Mouse (Mus musculus) forebrain, embryonic 13.5 days (tissue): Measurements from ENCODE around the gene Timm13. TPM values are rescaled to one million over a fixed set of nuclear protein-coding genes. Genes with fewer than 3 reads are reported as not detected.
A peak's percentile ranks its signal among the peaks of the same experiment; 100 is the strongest.

Experiments
- ATAC-seq: fragments of 200-750 bp; cut with Nextera tagmentation; 2 replicates; pipeline ENCODE4 v1.8.0; 2017
- H3K27ac ChIP-seq: fragments of 300-500 bp; sonication (generic); 2 replicates; pipeline ENCODE4 v1.5.1; 2015; ENCODE audit warnings: inconsistent platforms, mild to moderate bottlenecking, moderate library complexity
- H3K27me3 ChIP-seq: fragments of 300-500 bp; sonication (generic); 2 replicates; pipeline ENCODE4 v1.6.1; 2015; ENCODE audit warnings: mild to moderate bottlenecking, inconsistent platforms
- H3K36me3 ChIP-seq: fragments of 300-500 bp; sonication (generic); 2 replicates; pipeline ENCODE4 v1.6.1; 2015; ENCODE audit warnings: mild to moderate bottlenecking, inconsistent platforms; ENCODE audit not compliant: poor library complexity, severe bottlenecking
- H3K4me1 ChIP-seq: fragments of 300-500 bp; sonication (generic); 2 replicates; pipeline ENCODE4 v1.6.1; 2015; ENCODE audit warnings: inconsistent platforms
- H3K4me2 ChIP-seq: fragments of 300-500 bp; sonication (generic); 2 replicates; pipeline ENCODE4 v1.6.1; 2015; ENCODE audit warnings: inconsistent platforms, mild to moderate bottlenecking, moderate library complexity
- H3K4me3 ChIP-seq: fragments of 300-500 bp; sonication (generic); 2 replicates; pipeline ENCODE4 v1.5.1; 2015; ENCODE audit warnings: mild to moderate bottlenecking, inconsistent platforms
- H3K9ac ChIP-seq: fragments of 300-500 bp; sonication (generic); 2 replicates; pipeline ENCODE4 v1.6.1; 2015; ENCODE audit warnings: mild to moderate bottlenecking, inconsistent platforms
- H3K9me3 ChIP-seq: fragments of 300-500 bp; sonication (generic); replicated peaks from 2 replicates; pipeline ENCODE4 v1.6.1; 2016; ENCODE audit warnings: inconsistent platforms
- WGBS: fragments of 180-500 bp; shearing (Covaris S2); methylation state at CpG from one replicate; pipeline ENCODE4 v1.1.7; 2015; 5-methylcytosine and 5-hydroxymethylcytosine counted together
- polyA plus RNA-seq: library from polyadenylated mRNA; unstranded; fragments of >200 nt; fragmentation: Nextera tagmentation; extraction: Ambion mirVana; gene quantifications from 2 replicates; pipeline ENCODE4 v1.2.1, GENCODE M21; 2015

The Timm13 gene
- polyA plus RNA-seq, 1 experiment from 2014 or later: 364 TPM

DNA sequence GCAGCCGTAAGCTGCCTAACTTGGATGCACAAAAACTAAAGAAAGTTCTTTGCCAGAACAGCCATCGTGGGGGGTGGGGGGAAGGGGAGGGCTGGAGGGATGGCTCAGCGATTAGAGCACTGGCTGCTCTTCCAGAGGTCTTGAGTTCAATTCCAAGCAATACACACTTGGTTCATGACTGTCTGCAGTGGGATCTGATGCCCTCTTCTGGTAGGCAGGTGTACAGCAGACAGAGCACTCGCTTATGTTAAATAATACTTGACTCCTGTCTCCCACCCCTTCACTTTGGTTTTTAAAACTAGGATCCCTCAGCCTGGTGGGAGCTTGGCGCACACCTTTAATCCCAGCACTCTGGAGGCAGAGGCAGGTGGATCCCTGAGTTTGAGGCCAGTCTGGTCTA, 24.7 kb downstream of the Timm13 start:
- no peaks in the 10 kb centered on the region for H3K9me3 ChIP-seq
- no peaks in the 10 kb centered on the region for H3K36me3 ChIP-seq
- H3K27ac ChIP-seq: no peak overlapping the region
- peak overlapping the region; percentile 24; the same call in 1 of the 2 replicates for H3K9ac ChIP-seq
- 22% methylated on average over 5 of the region's 5 CpGs for WGBS
- no peak overlapping the region for H3K4me3 ChIP-seq
- no peaks in the 10 kb centered on the region for H3K4me1 ChIP-seq
- no peak overlapping the region for H3K4me2 ChIP-seq
- H3K27me3 ChIP-seq: peaks cover 8% of the 10 kb centered on the region; the same call in 1 of the 2 replicates
- no peak for ATAC-seq

DNA sequence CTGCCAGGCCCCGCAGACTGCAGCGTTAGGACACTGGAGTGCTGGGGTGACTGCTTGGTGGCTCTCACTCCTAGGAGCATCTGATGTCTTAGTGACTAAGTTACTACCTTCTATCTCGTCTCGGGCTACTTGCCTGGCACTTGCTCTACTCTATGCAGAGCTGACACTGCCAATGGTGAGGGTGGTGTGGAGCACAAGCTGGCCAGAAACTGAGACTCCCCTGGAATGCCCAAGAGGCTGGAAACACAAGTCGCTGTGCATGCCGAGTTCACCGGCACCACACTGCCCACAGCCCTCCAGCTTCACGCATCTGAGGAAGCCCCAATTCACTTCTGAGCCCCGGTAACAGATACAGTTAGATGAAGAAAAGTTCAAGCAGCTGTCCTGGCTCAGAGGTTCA, 26.7 kb downstream of the Timm13 start:
- no peak overlapping the region for H3K9ac ChIP-seq
- no peak for ATAC-seq
- H3K36me3 ChIP-seq: no peaks in the 10 kb centered on the region
- H3K27me3 ChIP-seq: peaks cover 8% of the 10 kb centered on the region; the same call in 1 of the 2 replicates
- H3K4me2 ChIP-seq: no peak overlapping the region
- no peaks in the 10 kb centered on the region for H3K9me3 ChIP-seq
- no peak overlapping the region for H3K27ac ChIP-seq
- 77% methylated on average over 9 of the region's 9 CpGs for WGBS
- no peaks in the 10 kb centered on the region for H3K4me1 ChIP-seq
- H3K4me3 ChIP-seq: no peak overlapping the region

- Histone ChIP-seq H3K9ac (no peak within 1 kb of the TSS; the same call in 1 of the 2 replicates), H3K4me2 (no peak within 1 kb of the TSS), H3K9me3 (no peaks in the 10 kb centered on the region), H3K27ac (no peak within 1 kb of the TSS), H3K36me3 (peaks cover 21% of the 10 kb centered on the region), H3K4me3 (no peak within 1 kb of the TSS), H3K4me1 (no peaks in the 10 kb centered on the region), H3K27me3 (peaks cover 8% of the 10 kb centered on the region; the same call in 1 of the 2 replicates)
- no peak for ATAC-seq
- WGBS: 36% methylated on average over 9 of the region's 9 CpGs
Measured at GRCm38 (mm10) chr10:80871581-80871980, 29.2 kb downstream of the Timm13 start, which contains the start of gene Tmprss9. Gene Tmprss9 (plus strand): TSS chr10:80871848.

DNA sequence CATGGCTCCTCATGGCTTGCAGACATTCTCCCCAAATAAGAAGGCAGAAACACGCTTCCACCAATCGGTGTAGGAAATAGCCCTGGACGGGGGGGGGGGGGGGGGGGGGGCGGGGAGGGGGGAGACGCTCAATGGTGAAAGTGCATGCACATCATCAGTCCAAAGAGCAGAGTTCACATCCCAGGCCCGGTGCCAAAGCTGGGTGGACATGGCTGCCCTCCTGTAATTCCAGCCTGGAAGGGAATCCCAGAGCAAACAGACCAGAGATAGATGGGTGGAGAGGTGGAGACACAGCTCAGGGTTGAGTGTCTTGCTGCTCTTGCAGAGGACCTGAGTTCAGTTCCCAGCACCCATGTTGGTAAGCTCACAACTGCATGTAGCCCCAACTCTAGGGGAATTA, 29.8 kb downstream of the Timm13 start:
- H3K36me3 ChIP-seq: peaks cover 27% of the 10 kb centered on the region
- H3K4me3 ChIP-seq: no peak overlapping the region
- WGBS: 83% methylated on average over 3 of the region's 6 CpGs
- H3K9ac ChIP-seq: no peak overlapping the region
- H3K4me1 ChIP-seq: no peaks in the 10 kb centered on the region
- H3K27ac ChIP-seq: no peak overlapping the region
- H3K9me3 ChIP-seq: no peaks in the 10 kb centered on the region
- H3K4me2 ChIP-seq: no peak overlapping the region
- H3K27me3 ChIP-seq: peaks cover 8% of the 10 kb centered on the region; the same call in 1 of the 2 replicates
- ATAC-seq: no peak

DNA sequence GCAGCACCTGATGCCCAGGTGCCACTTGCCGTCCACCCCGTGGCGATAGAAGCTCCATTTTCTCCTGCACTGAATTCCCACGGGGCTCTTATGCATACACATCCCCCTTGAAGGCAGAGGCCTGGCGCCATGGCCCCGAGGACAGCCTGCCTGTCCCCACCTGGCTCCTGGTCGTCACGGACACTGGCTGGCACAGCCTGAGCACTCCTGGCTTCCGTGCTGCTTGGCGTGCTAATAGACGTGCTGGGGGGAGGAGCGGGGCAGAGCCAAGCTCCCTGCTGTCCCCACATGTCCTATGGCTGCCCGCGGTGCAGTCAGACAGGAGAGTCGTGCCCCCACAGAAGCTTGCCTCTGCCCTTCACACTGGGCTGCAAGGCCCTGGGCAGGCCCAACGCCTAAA, 36.3 kb downstream of the Timm13 start:
- ATAC-seq: no peak
- H3K4me3 ChIP-seq: no peak overlapping the region
- H3K27ac ChIP-seq: no peak overlapping the region
- no peak overlapping the region for H3K9ac ChIP-seq
- no peaks in the 10 kb centered on the region for H3K9me3 ChIP-seq
- no peaks in the 10 kb centered on the region for H3K27me3 ChIP-seq
- WGBS: 88% methylated on average over 16 of the region's 16 CpGs
- no peaks in the 10 kb centered on the region for H3K4me1 ChIP-seq
- H3K4me2 ChIP-seq: no peak overlapping the region
- H3K36me3 ChIP-seq: peaks cover 75% of the 10 kb centered on the region

GRCm38 (mm10) chr10:80862305-80862704, 38.5 kb downstream of the Timm13 start:
- H3K4me1 ChIP-seq: peaks cover 8% of the 10 kb centered on the region
- no peaks in the 10 kb centered on the region for H3K9me3 ChIP-seq
- no peak for ATAC-seq
- WGBS: 92% methylated on average over 5 of the region's 5 CpGs
- H3K4me2 ChIP-seq: no peak overlapping the region
- H3K4me3 ChIP-seq: no peak overlapping the region
- H3K9ac ChIP-seq: no peak overlapping the region
- peaks cover 63% of the 10 kb centered on the region for H3K36me3 ChIP-seq
- no peak overlapping the region for H3K27ac ChIP-seq
- H3K27me3 ChIP-seq: no peaks in the 10 kb centered on the region

DNA sequence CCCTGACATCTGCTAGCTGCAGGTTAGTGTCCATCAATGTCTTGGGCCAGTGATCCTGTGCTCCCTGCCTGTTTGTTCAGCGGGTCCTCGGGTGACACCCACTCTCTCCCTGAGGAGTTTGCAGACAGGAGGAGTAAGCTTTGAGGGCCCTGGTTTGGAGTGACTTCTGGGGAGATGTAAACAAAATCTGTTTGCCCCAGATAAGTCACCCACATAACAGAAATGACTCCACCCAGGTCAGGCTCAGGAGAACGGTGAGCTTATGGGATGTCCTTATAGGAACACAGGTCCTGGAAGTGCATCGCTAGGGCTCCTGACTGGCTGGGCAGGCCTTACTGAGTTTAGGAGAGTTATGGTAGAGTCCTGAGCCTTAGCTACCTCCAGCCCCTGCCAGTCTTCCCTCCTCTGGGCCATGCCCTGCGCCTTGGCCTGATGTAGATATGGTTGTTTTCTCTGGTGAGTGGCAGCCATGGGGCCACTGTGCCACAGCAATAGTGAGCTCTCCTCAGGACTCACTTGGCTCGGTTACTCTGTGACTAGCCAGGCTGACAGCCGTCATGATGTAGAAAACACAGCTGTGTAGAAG, 42.3 kb downstream of the Timm13 start:
- H3K4me2 ChIP-seq: no peak overlapping the region
- H3K4me1 ChIP-seq: peaks cover 40% of the 10 kb centered on the region
- H3K4me3 ChIP-seq: no peak overlapping the region
- ATAC-seq: no peak
- WGBS: 87% methylated on average over 7 of the region's 7 CpGs
- peaks cover 28% of the 10 kb centered on the region for H3K36me3 ChIP-seq
- H3K9ac ChIP-seq: no peak overlapping the region
- H3K9me3 ChIP-seq: no peaks in the 10 kb centered on the region
- H3K27me3 ChIP-seq: no peaks in the 10 kb centered on the region
- no peak overlapping the region for H3K27ac ChIP-seq

- Histone ChIP-seq H3K36me3 (peaks cover 27% of the 10 kb centered on the region), H3K4me2 (no peak overlapping the region), H3K9ac (peak overlapping the region; percentile 89), H3K27me3 (no peaks in the 10 kb centered on the region), H3K9me3 (no peaks in the 10 kb centered on the region), H3K4me3 (no peak overlapping the region), H3K27ac (no peak overlapping the region), H3K4me1 (peaks cover 42% of the 10 kb centered on the region)
- ATAC-seq: no peak
- 55% methylated on average over 3 of the region's 3 CpGs for WGBS
Measured at GRCm38 (mm10) chr10:80857848-80858247, 42.9 kb downstream of the Timm13 start.

DNA sequence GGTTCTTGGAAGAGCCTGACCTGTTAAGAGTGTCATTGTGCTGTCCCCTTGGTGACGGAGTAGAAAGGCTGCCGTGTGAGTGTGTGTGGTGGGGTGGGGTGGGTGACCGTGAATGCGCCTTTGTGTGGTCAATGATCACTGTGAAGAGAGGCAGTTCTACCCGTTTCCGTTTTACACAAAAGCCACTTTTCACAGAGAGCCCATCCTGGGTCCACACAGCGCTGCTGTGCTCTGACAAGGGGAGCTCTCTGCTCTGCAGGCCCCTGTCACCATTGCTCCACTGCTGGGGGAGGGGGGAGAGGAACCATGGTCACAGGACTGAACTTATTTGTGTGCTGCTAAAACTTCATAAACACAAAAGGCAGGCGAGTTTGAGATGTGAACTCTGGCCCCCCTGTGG, 43.4 kb downstream of the Timm13 start:
- no peak for ATAC-seq
- peak overlapping the region; percentile 97; the same call in 1 of the 2 replicates for H3K4me2 ChIP-seq

GRCm38 (mm10) chr10:80856908-80857307, 43.9 kb downstream of the Timm13 start:
- Histone ChIP-seq H3K9ac (peak overlapping the region; percentile 89; the same call in 1 of the 2 replicates), H3K9me3 (no peaks in the 10 kb centered on the region), H3K36me3 (peaks cover 25% of the 10 kb centered on the region), H3K27me3 (no peaks in the 10 kb centered on the region), H3K4me2 (peak overlapping the region; percentile 97; the same call in 1 of the 2 replicates), H3K27ac (no peak overlapping the region), H3K4me1 (peaks cover 42% of the 10 kb centered on the region), H3K4me3 (no peak overlapping the region)
- no peak for ATAC-seq
- 86% methylated on average over 5 of the region's 5 CpGs for whole genome bisulfite sequencing

More for the DNA sequence above, 43.4 kb downstream of the Timm13 start:
- H3K9ac ChIP-seq: peak overlapping the region; percentile 89
- WGBS: 31% methylated on average over 8 of the region's 8 CpGs
- no peak overlapping the region for H3K27ac ChIP-seq
- no peak overlapping the region for H3K4me3 ChIP-seq
- no peaks in the 10 kb centered on the region for H3K27me3 ChIP-seq
- peaks cover 25% of the 10 kb centered on the region for H3K36me3 ChIP-seq
- H3K9me3 ChIP-seq: no peaks in the 10 kb centered on the region
- H3K4me1 ChIP-seq: peaks cover 42% of the 10 kb centered on the region

DNA sequence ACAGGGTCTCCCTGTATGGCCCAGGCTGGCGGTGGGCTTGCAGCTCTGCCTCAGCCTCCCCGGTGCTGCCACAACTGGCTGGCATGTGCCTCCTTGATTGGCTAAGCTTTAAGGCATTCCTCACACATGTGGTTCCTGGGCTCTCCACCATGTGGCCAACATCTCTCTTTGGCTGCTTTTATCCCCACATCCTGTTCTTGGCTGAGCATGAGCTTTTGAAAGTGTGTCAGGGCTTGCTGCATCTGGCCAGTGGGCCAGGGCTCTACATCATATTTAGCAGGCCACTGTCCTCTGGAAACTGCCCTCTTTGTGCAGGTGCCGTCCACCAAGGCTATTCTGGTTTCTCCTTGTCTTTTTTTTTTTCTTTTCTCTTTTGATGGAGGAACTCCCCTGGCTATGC, 44.5 kb downstream of the Timm13 start:
- peak overlapping the region; percentile 77 for H3K4me3 ChIP-seq
- peak overlapping the region; percentile 89 for H3K9ac ChIP-seq
- no peak for ATAC-seq
- no peaks in the 10 kb centered on the region for H3K27me3 ChIP-seq
- H3K27ac ChIP-seq: no peak overlapping the region
- H3K36me3 ChIP-seq: peaks cover 25% of the 10 kb centered on the region
- H3K4me2 ChIP-seq: peak overlapping the region; percentile 97
- H3K9me3 ChIP-seq: no peaks in the 10 kb centered on the region
- peaks cover 42% of the 10 kb centered on the region for H3K4me1 ChIP-seq
- 67% methylated on average over 3 of the region's 3 CpGs for WGBS

- 0 out of 2 replicates have a peak, but pooled peaks have one; percentile 7 for ATAC-seq
- H3K4me2 ChIP-seq: peak overlapping the region; percentile 97
- H3K36me3 ChIP-seq: peaks cover 27% of the 10 kb centered on the region
- H3K27me3 ChIP-seq: no peaks in the 10 kb centered on the region
- peak overlapping the region; percentile 77 for H3K4me3 ChIP-seq
- peak overlapping the region; percentile 89 for H3K9ac ChIP-seq
- no peak overlapping the region for H3K27ac ChIP-seq
- H3K4me1 ChIP-seq: peaks cover 42% of the 10 kb centered on the region
- no peaks in the 10 kb centered on the region for H3K9me3 ChIP-seq
- 18% methylated on average over 11 of the region's 11 CpGs for WGBS
Measured at GRCm38 (mm10) chr10:80855749-80856073, 45.1 kb downstream of the Timm13 start.
